Mouse (Mus musculus) urinary bladder, postnatal 4 days (tissue): ENCODE measurements around the gene Flcn.

Experiments
- DNase-seq, 2 experiments: peaks; one replicate each; pipeline ENCODE4 v3.0.0; 2021 to 2022; ENCODE audit warnings: low spot score in 2 of 2

Flcn gene

DNA sequence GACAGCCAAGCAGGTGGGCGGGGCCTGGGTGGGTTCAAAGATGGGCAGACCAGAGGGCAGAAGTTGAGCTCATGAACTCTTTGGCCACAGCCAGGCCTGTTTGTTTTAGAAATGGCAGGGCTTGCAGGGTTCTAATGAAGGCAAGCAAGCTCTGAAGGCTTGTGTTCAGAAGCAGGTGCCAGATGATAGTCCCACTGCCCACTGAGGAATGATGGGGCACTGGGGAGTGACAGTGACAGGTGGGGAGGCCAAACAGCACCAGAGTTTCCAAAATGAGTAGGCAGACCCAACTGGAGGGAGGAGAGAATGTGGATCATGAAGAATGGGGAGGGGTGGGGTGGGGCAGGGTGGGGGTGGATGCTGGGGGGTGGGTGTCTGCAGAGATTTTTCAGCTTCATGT is 4.6 kb downstream of the Flcn start:
- DNase-seq: no peak

DNA sequence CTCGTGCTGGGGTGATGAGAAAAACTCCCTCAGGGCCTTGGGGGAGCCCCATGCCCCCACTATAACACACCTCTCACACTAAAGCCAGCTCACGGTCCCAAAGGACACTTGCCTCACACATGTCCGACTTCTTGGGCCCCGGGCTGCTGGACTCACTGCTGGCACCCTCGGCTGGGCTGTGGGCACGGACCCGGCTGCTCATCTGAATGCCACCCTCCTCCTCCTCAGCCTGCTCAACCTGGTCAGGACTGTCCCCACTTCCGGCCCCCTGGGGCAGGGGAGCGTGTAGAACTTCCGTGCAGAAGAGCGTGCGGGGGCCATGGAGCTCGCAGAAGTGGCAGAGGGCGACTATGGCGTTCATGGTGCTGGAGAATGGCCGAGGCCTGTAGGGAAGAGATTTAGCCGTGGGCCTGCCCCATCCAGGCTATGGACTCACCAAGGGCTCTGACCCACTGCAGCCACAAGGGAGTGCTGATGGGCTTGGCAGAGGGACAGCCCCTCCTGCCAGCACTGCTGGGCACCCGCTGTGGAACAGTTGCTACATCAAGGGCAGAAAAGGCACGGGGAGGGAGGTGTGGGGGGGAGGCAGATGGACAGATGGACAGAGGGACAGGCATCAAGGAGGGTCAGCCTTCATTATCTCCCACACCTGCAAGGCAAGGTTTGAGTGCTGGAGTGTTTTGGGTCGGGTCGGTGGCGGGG is 5.3 kb downstream of the Flcn start:
- no peak for DNase-seq

DNA sequence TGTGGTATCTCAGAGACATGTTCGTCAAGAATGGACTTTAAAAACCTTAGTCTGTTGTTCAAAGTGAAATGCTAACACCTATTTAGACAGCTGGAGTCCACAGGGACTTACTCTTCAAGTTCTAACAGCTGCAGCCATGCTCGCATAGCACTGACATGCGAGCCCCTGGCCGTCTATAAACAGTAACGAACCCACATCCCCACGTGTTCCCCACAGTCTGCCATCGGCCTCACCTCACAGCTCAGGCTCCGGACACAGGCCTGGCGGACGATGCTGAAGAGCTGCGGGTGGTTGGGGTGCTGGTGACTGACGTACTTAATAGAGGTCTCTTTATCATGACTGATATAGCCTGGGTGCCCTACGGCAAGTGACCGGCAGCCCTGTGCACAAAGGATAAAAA is 6.3 kb downstream of the Flcn start:
- DNase-seq: no peak

DNA sequence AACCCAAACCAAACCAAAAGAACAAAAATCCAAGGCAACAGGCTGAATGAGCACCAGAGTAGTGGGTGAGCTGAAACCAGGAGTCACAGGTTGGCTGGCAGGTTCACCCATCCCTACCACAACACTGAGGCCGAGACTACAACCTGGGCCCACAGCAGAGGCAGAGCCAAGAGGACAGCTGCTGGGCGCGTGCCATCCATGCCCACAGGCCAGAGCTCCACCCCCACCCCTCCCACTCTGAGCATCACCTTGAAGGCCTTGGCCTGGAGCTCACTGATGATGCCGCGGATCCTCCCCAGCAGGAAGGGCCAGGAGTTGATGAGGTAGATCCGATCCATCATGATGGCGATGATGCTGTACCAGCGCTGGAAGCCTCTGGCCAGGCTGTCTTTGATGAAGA is 7.9 kb downstream of the Flcn start:
- no peak for DNase-seq

DNA sequence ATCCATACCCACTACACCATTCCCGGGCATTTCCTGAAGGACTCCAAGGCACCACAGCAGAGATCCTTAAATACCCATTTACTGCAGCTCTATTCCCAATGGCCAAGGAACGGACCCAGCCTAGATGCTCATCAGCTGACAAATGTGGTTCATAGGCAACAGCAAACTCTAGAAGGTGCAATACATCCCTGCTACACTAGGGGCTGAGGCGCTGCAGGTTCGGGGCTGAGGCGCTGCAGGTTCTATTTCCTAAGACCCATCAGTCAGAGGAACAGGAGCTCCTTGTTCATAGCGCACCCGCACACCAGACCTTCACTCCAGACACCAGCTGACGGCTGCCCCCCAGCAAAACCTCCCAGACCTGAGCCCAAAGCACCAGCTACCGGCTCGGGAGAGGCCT is 9.4 kb downstream of the Flcn start:
- no peak for DNase-seq

DNA sequence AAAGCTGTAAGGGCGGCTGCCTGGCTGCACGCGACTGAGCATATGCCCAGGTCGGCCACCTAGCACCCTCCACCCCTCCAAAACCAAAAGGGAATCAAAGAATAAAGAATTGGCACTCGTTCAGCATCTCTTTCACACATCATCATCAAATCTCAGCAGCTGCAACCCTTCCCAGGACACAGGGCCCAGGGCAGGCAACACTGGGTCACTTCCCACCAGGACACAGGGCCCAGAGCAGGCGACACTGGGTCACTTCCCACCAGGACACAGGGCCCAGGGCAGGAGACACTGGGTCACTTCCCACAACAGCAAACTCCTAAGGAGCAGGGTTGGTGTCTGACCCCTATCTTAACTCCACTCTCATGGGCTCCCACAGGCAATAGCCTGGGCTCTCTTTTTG is 16.4 kb downstream of the Flcn start:
- no peak for DNase-seq

DNA sequence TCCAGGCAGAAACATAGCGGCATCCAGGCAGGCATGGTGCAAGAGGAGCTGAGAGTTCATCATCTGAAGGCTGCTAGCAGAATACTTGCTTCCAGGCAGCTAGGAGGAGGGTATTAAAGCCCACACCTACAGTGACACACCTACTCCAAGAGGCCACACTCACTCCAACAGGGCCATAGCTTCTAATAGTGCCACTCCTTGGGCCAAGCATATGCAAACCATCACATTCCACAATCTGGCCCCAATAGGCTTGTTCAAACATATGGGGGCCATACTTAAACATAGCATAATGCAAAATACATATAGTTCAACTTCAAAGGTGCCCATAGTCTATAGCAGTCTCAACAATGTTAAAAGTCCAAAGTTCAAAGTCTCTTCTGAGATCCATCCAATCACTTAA is 20.5 kb downstream of the Flcn start:
- no peak for DNase-seq

DNA sequence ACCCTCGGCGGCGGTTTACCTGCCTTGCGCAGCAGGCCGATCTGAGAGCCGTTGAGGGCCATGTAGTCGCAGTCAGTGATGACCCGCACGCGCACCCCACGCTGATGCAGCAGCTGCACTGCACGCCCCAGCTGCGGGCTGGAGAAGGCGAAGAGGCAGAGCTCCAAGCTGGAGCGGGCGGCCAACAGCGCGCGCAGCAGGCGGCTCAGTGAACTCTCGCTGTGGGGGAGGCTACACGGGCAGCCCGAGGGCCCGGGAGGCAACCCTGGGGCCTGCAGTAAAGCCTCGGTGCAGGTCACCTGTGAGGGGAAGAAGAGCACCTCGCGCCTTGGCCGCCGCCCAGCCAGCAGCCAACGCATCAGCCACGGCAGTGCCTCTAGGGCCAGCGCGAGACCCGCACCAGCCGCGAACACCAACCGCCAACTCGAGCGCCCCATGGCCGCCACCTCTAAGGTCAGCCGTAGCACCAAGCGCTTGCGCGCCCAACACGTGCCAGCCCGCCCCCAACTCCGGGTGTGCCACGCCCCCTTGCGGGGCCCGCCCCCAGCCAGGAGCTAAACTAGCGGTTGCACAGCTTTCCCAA is 22.5 kb downstream of the Flcn start, which contains the start of gene Pld6:
Pld6 (minus strand) TSS at position 447 of the 583 bp plus-strand sequence.
- peak; percentile 52 to 78 for DNase-seq

DNA sequence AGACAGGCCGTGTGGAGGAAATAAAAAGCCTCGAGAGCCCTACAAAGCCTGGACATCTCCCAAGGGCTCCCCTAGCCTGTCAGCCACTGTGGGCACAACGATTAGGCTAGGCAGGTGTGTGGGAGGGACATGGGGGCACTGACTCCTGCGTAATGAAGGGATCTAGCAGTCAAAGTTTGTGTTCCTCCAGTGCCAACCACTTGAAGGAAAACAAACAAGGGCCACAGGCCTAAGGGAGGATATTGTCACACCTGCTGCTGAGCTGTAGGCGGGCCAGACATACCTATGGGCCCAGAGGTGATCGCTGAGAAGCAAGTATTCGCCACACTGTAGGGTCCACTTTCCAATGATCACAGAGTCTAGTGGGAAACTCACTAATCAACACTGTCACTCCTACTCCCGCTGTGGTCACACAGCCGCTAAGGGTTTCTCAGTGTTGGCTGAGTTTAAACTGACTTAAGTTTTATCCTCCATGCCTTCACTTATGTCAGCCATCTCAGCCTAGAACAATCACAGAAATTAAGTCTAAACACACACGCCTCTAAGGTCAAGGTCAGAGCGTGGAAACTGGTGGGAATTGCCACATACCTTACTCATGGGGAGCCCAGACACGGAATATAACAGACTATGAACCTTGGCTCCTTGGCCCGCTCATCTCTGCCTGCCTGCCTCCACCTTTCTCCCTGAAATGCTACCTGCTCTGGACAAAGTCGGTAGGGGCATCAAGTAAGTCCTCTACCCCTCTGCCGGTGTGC is 23.2 kb downstream of the Flcn start:
- DNase-seq: no peak

DNA sequence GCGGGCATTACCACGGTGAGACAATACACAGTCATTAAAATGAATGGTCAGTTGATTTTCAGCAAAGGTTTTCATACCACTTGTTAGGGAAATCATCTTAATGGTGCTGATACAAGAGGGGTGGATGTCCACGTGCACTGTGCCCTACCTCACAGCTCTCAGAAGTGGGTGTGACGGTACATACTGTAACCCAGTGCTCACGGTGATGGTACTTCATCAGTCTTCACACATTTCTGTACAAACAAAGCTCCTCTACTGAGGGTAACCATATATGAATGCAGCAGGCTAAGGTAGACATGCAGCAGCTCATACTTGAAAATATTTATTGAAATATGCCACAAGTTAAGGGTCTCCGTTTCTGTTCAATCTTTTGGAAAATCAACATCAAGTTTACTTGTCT is 26.2 kb downstream of the Flcn start:
- no peak for DNase-seq

DNA sequence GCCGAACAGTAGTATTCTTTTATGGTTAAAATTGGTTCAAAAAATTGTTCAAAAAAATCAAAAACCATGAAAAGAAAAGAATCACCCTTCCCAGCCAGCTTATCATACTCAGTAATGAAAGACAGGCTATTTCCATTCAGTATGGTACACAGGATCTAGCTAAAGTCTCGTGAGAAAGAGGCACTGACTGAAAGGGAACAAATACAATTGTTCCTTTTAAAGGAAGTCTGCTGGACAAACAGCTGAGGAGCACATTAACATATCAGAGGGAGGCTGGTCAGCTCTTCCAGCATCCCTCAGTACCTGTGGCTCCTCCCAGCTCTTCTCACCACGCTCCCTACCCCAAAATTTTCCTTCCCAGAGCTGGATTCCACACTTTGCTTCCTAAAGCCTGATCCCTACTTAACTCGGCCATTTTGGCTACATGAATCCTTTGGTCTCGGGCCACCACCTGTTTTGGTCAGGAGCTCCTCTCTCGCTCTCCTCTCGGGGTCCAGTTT is 27.7 kb downstream of the Flcn start:
- DNase-seq: no peak

DNA sequence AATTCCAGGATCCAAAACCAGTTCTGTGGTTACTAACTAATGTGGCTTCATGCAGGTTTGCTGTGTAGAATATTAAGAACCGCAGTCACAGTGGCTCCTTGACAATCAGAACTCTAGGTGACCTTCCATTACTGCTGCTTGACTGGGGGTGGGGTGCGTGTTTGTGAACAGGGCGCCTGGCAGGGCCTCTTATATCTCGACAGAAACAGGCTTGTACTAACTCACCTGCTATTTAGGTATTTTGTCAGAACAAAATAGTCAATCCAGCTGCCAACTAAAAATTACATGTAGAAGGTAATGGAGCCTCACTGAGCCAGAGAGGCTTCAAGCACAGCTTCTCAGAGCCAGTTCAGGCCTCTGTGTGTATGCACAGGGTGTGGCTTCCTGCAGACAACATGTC is 29.6 kb downstream of the Flcn start:
- no peak for DNase-seq

DNA sequence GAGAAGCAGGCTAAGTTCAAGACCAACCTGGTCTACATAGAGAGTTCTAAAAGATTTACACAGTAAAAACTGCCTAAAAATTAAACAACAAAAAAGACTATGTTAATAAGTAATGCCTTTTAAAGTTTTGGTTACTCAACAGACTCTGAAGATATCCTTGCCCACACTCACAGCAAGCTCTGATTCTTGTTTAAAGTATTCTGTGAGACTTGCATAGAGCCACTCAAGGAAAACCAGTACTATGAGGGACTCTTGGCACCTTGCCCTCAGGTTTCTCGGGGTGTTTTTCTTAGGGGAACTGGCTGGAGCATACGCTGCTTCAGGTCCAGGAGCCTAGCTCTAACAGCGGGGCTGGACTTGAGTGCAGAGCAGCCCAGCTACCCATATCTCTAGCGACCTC is 30.4 kb downstream of the Flcn start:
- no peak for DNase-seq

DNA sequence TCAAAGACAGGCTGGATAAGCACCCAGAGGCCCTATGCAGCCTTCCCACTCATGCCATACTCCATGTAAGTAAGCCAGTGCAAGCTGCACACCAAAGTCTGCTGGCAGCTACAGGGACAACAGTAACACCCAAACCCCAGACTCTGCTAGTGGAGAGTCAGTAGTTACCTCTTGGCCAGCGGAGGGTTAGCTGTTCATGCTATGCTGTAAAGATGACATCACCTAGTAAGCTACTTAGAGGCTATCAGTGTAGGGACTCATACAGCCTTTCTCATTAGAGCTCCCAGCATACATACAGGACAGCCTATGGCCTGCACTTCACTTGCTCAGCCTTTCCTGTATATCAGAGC is 31.0 kb downstream of the Flcn start:
- no peak for DNase-seq

DNA sequence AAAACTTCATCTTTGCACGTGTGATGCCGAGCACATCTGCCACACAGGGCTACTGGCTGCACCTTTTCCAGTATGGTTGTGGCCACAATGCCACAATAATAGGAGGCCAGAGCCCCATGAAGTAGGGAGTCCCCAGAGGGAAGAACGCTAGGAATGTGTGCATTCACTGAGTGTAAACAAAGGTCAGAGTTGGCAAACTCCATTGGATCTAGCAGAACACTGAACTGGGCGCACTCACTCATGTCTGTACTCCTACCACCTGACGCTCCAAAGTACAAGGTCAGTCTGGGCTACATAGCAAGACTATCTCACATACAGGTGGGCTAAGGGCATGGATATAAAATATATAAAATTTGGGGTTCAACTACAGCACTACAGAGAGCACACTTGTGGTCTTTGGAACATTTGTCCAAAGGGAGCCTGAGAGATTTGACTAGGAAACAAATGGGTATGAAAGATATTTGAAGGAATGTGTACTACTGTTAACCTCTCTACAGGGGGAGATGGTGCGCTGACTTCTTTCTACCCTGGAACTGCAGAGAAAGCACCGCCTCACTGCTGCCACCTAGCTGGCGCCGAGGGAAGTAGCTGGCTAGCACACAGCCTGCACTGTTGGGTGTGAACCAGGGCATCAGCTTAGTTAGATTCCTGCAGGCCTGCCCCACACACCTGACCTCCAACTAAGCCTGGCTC is 31.5 kb downstream of the Flcn start:
- DNase-seq: peak; percentile 64 to 78

DNA sequence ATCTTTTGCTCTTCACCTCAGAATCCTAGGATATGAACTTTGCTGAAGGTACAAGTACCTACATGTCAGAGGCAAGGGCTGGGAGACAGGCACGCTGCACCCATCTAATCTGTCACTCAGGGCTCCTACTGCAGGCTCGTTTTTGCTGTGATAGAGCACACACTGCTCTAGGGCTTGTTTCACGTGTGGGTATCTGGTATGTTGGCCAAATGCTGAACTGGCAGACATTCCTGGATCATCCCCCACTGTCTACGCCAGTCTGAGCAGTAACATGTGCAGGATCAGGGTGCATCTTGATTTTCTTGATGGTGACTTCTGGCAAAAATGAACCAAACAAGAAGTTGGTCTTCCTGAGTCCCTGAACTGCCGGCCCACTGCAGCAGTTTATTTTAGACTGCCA is 32.6 kb downstream of the Flcn start:
- DNase-seq: no peak

DNA sequence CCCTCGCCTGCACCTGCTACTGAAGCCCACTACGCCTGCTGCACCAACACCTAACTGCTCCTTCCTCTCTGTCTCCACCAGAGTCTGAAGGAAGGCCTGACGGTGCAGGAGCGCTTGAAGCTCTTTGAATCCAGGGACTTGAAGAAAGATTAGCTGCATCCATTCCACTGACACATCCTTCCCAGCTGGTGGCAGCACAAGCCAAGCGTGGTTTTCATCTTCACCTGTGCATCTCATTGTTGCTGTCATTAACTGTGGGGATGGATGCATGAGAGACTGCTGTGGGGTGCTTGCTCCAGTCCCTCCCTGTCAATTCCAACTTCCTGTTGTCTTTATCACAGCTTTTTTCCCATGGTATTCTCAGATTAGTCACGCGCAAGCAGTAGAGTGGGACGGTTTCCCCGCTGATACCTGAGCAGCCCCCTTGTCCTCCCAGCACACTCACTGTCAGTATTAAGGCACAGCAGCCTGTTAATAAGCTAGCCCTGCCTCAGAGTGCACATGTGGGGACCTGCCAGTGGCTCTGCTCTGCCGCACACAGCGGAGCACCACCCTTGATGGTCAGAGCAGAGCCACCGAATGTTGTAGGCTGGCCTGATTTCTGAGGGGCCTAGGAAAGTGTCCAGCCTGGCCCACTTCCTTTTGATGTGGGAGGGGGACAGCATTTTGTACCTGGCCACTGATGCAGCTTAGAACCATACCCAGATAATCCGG is 34.2 kb downstream of the Flcn start:
- DNase-seq: no peak

DNA sequence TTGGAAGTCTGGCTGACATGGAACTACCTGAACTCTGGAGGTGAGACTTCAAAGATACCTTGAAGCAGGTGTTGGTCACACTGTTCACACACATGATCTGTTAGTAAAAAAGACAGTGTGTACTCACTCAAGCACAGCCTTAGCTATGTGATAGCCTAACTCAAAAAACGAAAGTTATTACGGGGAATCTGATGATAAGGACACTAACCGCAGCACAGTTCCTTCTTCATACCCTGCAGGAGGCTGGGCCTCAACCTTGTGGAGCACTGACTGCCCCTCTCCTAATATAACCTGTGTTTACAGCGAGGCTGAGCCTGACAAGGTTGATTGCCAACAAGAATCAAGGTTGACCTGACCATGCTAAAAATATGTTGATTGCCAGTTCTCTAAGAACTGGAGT is 35.3 kb downstream of the Flcn start:
- DNase-seq: no peak

DNA sequence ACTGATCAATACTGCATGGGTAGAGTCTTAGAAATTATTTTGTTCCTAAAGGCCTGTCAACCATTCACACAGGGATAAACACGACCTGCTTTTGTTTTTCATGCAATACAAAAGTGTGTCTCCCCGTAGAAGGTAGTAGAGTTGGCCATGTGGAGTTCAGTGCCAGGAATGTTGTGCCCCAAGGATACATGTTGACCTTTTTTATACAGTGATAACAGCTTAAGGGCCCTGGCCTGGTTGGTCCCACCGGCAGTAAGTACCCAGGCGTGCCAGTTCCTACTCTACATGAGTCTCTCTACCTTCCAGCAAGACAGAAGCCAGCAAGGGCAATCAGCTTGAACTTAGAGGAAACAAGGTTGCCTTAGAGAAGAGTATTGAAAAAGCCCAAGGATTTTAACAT is 36.9 kb downstream of the Flcn start:
- DNase-seq: no peak

DNA sequence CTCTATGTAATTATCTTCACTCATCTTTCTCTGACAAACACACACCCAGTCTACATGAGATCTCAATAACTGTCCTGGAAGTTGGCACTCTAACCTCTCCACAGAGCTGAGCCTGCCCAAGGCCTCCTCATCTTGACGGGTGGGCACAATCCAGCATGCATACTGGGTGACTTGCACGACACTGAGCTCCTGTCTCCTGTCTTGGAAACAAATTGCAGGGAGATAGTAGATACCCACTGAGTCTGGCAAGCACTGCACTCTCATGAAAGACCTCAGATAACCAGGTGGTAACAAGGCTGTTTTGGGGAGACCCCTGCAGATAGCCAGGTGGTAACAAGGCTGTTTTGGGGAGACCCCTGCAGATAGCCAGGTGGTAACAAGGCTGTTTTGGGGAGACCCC is 37.5 kb downstream of the Flcn start:
- no peak for DNase-seq

DNA sequence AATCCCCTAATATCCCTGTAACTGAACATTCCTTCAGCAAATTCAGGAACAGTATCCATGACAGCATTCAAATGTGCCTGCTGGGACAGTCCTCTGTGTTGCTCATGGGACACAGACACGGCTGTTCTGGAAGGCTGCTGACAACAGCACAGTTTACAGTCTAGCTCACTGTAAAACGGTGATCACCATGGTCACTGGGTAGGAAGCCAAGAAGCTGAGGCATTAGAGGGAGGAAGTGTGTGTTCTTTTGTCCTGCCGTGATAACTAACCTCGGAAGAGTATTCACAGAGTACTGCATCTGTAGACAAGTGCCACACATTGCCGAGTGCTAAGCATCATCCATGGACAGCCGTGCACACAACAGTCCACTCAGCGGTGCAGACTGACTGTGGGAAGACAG is 39.1 kb downstream of the Flcn start:
- no peak for DNase-seq

DNA sequence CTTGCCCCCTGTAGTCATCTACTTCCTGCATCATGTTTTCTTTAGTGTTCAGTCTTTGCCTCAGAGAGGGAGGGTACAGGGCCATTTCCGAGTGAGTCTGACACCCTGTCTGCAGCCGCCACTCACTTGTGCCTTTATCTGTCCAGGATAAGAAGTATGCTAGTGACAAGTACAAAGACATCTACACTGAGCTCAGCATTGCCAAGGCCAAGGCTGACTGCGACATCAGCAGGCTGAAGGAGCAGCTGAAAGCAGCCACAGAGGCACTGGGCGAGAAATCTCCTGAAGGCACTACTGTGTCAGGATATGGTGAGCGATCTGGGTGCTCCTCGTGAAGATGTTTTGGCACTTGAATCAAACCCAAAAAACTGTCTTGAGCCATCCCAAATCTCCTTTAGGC is 40.1 kb downstream of the Flcn start:
- DNase-seq: no peak
